Mouse (Mus musculus) erythroblast, embryonic 14.5 days (primary cell): ENCODE results near the gene Sv2a.

Experiments
- GATA1 ChIP-seq: IDR thresholded peaks from 2 replicates; pipeline ENCODE4 v1.6.1; 2012; ENCODE audit warnings: low read length, inconsistent platforms, mixed read lengths
- TAL1 ChIP-seq: IDR thresholded peaks from 3 replicates; pipeline ENCODE4 v1.6.1; 2012; ENCODE audit warnings: low read length, inconsistent platforms, mixed read lengths

- no peak for TF ChIP-seq TAL1
- no peak for TF ChIP-seq GATA1
These were observed 28.3 kb upstream of the Sv2a start for GRCm38 (mm10) chr3:96152611-96153010.
